Mouse (Mus musculus) duodenum, adult 2 months (tissue): ENCODE results near the gene Bmp10. TPM values are rescaled to one million over a fixed set of nuclear protein-coding genes. Genes with fewer than 3 reads are reported as not detected.

Experiments used
- polyA plus RNA-seq: library from polyadenylated mRNA; depleted of rRNA; stranded (reverse); fragments of >200 nt; gene quantifications from 2 replicates; pipeline ENCODE4 v1.2.3, GENCODE M21; 2012; ENCODE audit warnings: low replicate concordance; rRNA removed

Gene Bmp10
- polyA plus RNA-seq, result 0.13 TPM in 1 of 2 replicates, not detected in the other

DNA sequence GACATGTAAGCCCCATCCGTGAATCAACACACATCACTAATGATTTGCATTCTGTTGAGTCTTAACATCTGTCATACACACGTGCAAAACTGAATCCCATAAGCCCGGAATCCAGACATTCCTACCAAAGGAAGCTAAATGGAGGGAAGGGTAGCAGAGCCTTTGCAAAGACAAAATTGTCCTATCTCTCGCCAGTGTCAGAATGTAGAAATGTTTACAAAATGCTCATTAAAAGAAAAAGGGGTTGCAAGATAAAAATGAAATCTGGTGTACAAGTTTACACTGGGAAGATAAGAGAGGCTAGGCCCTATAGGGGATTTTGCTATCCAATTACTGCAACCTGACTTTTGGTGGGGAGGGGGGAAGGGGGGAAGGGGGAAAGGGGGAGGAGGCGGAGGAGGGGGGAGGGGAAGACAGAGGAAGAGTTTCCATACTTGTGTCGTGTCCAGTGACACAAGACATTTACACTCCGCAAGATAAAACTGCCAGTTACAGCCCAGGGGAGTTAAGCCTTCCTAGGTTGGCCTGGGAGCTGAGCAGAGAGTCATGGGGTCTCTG lies at the start of gene Bmp10:
Gene Bmp10 (plus strand): TSS at position 508 of the 558 bp plus-strand sequence.

DNA sequence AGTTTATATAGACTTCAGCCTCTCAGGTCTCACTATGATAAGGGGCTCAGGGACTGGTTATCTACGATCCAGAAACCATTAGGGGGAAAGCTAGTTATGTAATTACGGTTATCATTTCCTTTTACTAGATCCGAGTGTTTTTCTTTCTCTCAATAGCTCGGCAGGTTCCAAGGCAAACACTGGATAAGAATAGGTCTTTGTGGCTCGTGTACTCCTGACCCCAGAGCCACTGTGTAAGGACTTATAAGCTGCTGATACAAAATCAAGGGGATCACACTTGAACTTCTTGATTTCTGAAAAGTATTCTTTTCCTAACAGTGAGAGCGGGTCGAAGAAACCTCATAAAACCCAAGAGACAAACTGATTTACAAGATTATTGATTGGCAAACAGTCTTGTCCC lies 39.9 kb upstream of the Bmp10 start, which contains the start of gene Gkn3:
Gene Gkn3 (minus strand): TSS at position 59 of the 400 bp plus-strand sequence.

Other genes with a start within 250 kb of the Bmp10 start
- 1.2 and 2.3 TPM in 2 replicates for gene Antxr1, start 93.2 kb upstream of the Bmp10 start, polyA plus RNA-seq
- gene Gkn1, start 78.1 kb upstream of the Bmp10 start, polyA plus RNA-seq, result 5.5 and 1,417 TPM in 2 replicates
- 3.6 and 1,030 TPM in 2 replicates for gene Gkn2, start 55.6 kb upstream of the Bmp10 start, polyA plus RNA-seq
- 12.4 and 6,708 TPM in 2 replicates for gene Gkn3, start 40.1 kb upstream of the Bmp10 start, polyA plus RNA-seq
- 0.46 and 0.65 TPM in 2 replicates for gene Arhgap25, start 104.3 kb downstream of the Bmp10 start, polyA plus RNA-seq
- gene Prokr1, start 161.7 kb downstream of the Bmp10 start, polyA plus RNA-seq, result 0.17 and 0.23 TPM in 2 replicates
- 2.1 and 2.7 TPM in 2 replicates for gene Aplf, start 243.2 kb downstream of the Bmp10 start, polyA plus RNA-seq